Mouse (Mus musculus) forebrain, embryonic 16.5 days (tissue): ENCODE measurements at regions not wholly inside any gene's neighbourhood (a gene's known extent, or its start where the extent isn't known, plus 50 kb on each side); places are given as distances from the start of the nearest gene placed in this dataset.
"Not testable (repeated sequence)": the region's sequence is repeated elsewhere in the genome, so short reads cannot be mapped to it uniquely, and the experiment has no call there.

Experiments used
- ATAC-seq: fragments of 200-750 bp; cut with Nextera tagmentation; 2 replicates; pipeline ENCODE4 v1.8.0; 2017; ENCODE audit warnings: mild to moderate bottlenecking, moderate library complexity
- H3K27ac ChIP-seq: fragments of 300-500 bp; sonication (generic); 2 replicates; pipeline ENCODE4 v1.5.1; 2014; ENCODE audit warnings: low read length, control low read depth
- H3K27me3 ChIP-seq: fragments of 300-500 bp; sonication (generic); replicated peaks from 2 replicates; pipeline ENCODE4 v1.6.1; 2014; ENCODE audit warnings: low read length; ENCODE audit not compliant: control insufficient read depth, insufficient read depth
- H3K36me3 ChIP-seq: fragments of 300-500 bp; sonication (generic); 2 replicates; pipeline ENCODE4 v1.6.1; 2014; ENCODE audit not compliant: control insufficient read depth, insufficient read depth
- H3K4me1 ChIP-seq: fragments of 300-500 bp; sonication (generic); replicated peaks from 2 replicates; pipeline ENCODE4 v1.6.1; 2014; ENCODE audit warnings: low read length; ENCODE audit not compliant: control insufficient read depth, insufficient read depth
- H3K4me2 ChIP-seq: fragments of 300-500 bp; sonication (generic); 2 replicates; pipeline ENCODE4 v1.6.1; 2014; ENCODE audit warnings: mild to moderate bottlenecking, low read length, control low read depth
- H3K4me3 ChIP-seq: fragments of 300-500 bp; sonication (generic); replicated peaks from 2 replicates; pipeline ENCODE4 v1.5.1; 2014; ENCODE audit warnings: mild to moderate bottlenecking, low read length, control low read depth
- H3K9ac ChIP-seq: fragments of 300-500 bp; sonication (generic); replicated peaks from 2 replicates; pipeline ENCODE4 v1.6.1; 2014; ENCODE audit warnings: low read depth, low read length, control low read depth
- H3K9me3 ChIP-seq: fragments of 300-500 bp; sonication (generic); 2 replicates; pipeline ENCODE4 v1.6.1; 2016; ENCODE audit warnings: low read length; ENCODE audit not compliant: control insufficient read depth
- WGBS: fragments of 180-500 bp; shearing (Covaris S2); extraction: QIAGEN DNeasy Blood & Tissue Kit; methylation state at CpG from one replicate; pipeline ENCODE4 v1.1.7; 2014; 5-methylcytosine and 5-hydroxymethylcytosine counted together

DNA sequence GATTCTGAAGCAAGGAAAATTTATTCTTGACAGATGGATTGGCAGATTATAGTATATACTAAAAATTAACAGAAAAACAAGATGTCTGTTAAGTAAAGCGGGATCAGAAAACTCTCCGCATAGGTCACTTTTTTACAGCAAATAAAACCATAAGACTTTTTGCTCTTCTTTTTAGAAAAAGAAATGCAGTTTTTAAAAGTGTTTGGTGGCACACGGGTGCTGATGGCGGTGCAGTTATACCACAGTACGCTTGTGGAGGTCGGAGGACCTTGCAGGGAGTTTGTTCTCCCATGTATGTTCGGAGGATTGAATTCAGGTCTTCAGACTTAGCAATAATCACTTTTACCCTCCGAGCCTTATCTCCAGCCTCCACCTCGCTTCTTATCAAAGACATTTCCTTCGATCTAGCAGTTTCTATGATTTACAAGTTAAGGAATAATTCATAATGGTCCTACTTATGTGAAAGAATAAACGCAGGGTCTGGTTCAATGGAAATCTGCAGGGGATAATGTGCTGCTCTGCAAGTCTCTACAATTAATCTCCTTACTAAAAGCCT lies 65.9 kb upstream of the Chd2 start:
- Histone ChIP-seq H3K27ac (peak overlapping the region; percentile 97), H3K4me1 (peaks cover 7% of the 10 kb centered on the region), H3K4me3 (peak overlapping the region; percentile 42), H3K9ac (peak overlapping the region; percentile 54), H3K9me3 (no peaks in the 10 kb centered on the region), H3K4me2 (peak overlapping the region; percentile 63), H3K36me3 (no peaks in the 10 kb centered on the region), H3K27me3 (no peaks in the 10 kb centered on the region)
- peak; percentile 32; the same call in 1 of the 2 replicates for ATAC-seq
- 2% methylated on average over 11 of the region's 11 CpGs for WGBS

- peak overlapping the region; percentile 63 for H3K4me2 ChIP-seq
- peak overlapping the region; percentile 54 for H3K9ac ChIP-seq
- ATAC-seq = peak; percentile 92
- peak overlapping the region; percentile 42 for H3K4me3 ChIP-seq
- H3K9me3 ChIP-seq = no peaks in the 10 kb centered on the region
- H3K36me3 ChIP-seq = no peaks in the 10 kb centered on the region
- H3K27ac ChIP-seq = peak overlapping the region; percentile 97
- H3K27me3 ChIP-seq = no peaks in the 10 kb centered on the region
- WGBS = 2% methylated on average over 30 of the region's 30 CpGs
- peaks cover 7% of the 10 kb centered on the region for H3K4me1 ChIP-seq
Observed at GRCm38 (mm10) chr7:73606677-73607449, 65.2 kb upstream of the Chd2 start.

GRCm38 (mm10) chr7:73604597-73604996 lies 63.0 kb upstream of the Chd2 start:
- H3K9me3 ChIP-seq = no peaks in the 10 kb centered on the region
- ATAC-seq = no peak
- H3K27ac ChIP-seq = no peak overlapping the region
- H3K27me3 ChIP-seq = no peaks in the 10 kb centered on the region
- no peak overlapping the region for H3K4me2 ChIP-seq
- no peak overlapping the region for H3K9ac ChIP-seq
- peaks cover 7% of the 10 kb centered on the region for H3K4me1 ChIP-seq
- H3K36me3 ChIP-seq = no peaks in the 10 kb centered on the region
- WGBS = 65% methylated on average over 2 of the region's 2 CpGs
- no peak overlapping the region for H3K4me3 ChIP-seq

- Histone ChIP-seq H3K4me3 (no peak overlapping the region), H3K9me3 (no peaks in the 10 kb centered on the region), H3K36me3 (no peaks in the 10 kb centered on the region), H3K4me1 (peaks cover 3% of the 10 kb centered on the region; the same call in 1 of the 2 replicates), H3K27ac (no peak overlapping the region), H3K4me2 (no peak overlapping the region), H3K27me3 (no peaks in the 10 kb centered on the region), H3K9ac (no peak overlapping the region)
- no peak for ATAC-seq
- 60% methylated on average over 4 of the region's 4 CpGs for WGBS
Observed at GRCm38 (mm10) chr7:73602815-73603551, 61.4 kb upstream of the Chd2 start.

GRCm38 (mm10) chr7:73601336-73601735 lies 59.7 kb upstream of the Chd2 start:
- Histone ChIP-seq H3K4me1 (peaks cover 15% of the 10 kb centered on the region), H3K4me3 (no peak overlapping the region), H3K9ac (no peak overlapping the region), H3K4me2 (no peak overlapping the region), H3K27me3 (no peaks in the 10 kb centered on the region), H3K36me3 (no peaks in the 10 kb centered on the region), H3K9me3 (no peaks in the 10 kb centered on the region), H3K27ac (no peak overlapping the region)
- no peak for ATAC-seq
- WGBS = 81% methylated on average over 2 of the region's 2 CpGs

- ATAC-seq = no peak
- H3K4me2 ChIP-seq = no peak overlapping the region
- H3K9ac ChIP-seq = no peak overlapping the region
- H3K4me1 ChIP-seq = peaks cover 21% of the 10 kb centered on the region
- H3K27ac ChIP-seq = no peak overlapping the region
- WGBS = 100% methylated on average over 1 of the region's 1 CpGs
- H3K4me3 ChIP-seq = no peak overlapping the region
- no peaks in the 10 kb centered on the region for H3K9me3 ChIP-seq
- no peaks in the 10 kb centered on the region for H3K36me3 ChIP-seq
- no peaks in the 10 kb centered on the region for H3K27me3 ChIP-seq
Observed at GRCm38 (mm10) chr7:73600776-73601175, 59.1 kb upstream of the Chd2 start.

- H3K27ac ChIP-seq, H3K27me3 ChIP-seq, H3K9me3 ChIP-seq, H3K9ac ChIP-seq, H3K36me3 ChIP-seq, H3K4me2 ChIP-seq, ATAC-seq, H3K4me3 ChIP-seq: not testable (repeated sequence)
- peaks cover 27% of the 10 kb centered on the region for H3K4me1 ChIP-seq
- 70% methylated on average over 3 of the region's 3 CpGs for WGBS
Observed at GRCm38 (mm10) chr7:73600003-73600385, 58.4 kb upstream of the Chd2 start.

- WGBS = 90% methylated on average over 9 of the region's 9 CpGs
- ATAC-seq = no peak
Observed at GRCm38 (mm10) chr7:73599354-73600002, 57.8 kb upstream of the Chd2 start.

GRCm38 (mm10) chr7:73597968-73598367 lies 56.3 kb upstream of the Chd2 start:
- Histone ChIP-seq H3K4me3 (no peak overlapping the region), H3K27me3 (no peaks in the 10 kb centered on the region), H3K36me3 (no peaks in the 10 kb centered on the region), H3K4me2 (no peak overlapping the region), H3K9ac (no peak overlapping the region), H3K4me1 (peaks cover 35% of the 10 kb centered on the region), H3K9me3 (no peaks in the 10 kb centered on the region), H3K27ac (no peak overlapping the region)
- 86% methylated on average over 5 of the region's 5 CpGs for WGBS
- no peak for ATAC-seq

More at GRCm38 (mm10) chr7:73599354-73600002, 57.8 kb upstream of the Chd2 start:
- H3K27me3 ChIP-seq = no peaks in the 10 kb centered on the region
- H3K9me3 ChIP-seq = no peaks in the 10 kb centered on the region
- H3K4me2 ChIP-seq = no peak overlapping the region
- H3K4me3 ChIP-seq = no peak overlapping the region
- H3K4me1 ChIP-seq = peaks cover 30% of the 10 kb centered on the region
- H3K27ac ChIP-seq = no peak overlapping the region
- no peak overlapping the region for H3K9ac ChIP-seq
- H3K36me3 ChIP-seq = no peaks in the 10 kb centered on the region
